Mouse (Mus musculus): Measurements from ENCODE around the gene Atp7b.

DNA sequence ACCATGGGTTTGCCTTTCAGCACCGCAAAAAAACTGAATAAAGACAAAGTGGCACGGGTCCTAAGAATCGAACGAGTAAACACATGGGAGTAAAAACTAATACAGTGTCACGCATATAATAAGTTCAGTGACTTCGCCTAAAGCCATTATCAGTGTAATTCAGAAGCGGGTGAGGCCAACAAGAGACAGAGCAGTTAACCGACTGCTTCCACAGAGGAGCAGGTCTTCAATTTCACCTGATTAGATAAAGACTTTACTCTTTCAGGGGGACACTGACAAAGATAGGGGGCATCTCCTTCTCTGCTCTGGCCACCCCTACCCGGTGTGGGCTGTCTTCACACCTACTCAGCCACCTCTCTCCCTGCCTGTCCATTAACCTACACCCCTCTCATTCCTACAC lies 1.7 kb downstream of the Atp7b start:
- TF ChIP-seq POLR2A (IDR thresholded peaks at IDR 0.05; ENCODE audit: low read depth, low read length) (no peak), CTCF (IDR thresholded peaks at IDR 0.05; ENCODE audit: borderline replicate concordance, insufficient read depth, low read length) (no peak)

Measured in embryonic fibroblast, embryonic 13.5 days (primary cell).